Mouse (Mus musculus) B cell, adult 62 days (primary cell): ENCODE data around the gene Ggct. TPM values are rescaled to one million over a fixed set of nuclear protein-coding genes. Genes with fewer than 3 reads are reported as not detected.

Experiments
- total RNA-seq: library from RNA; stranded (reverse); gene quantifications from 4 replicates; pipeline ENCODE4 v1.2.4, GENCODE M21; 2023

Ggct gene
- total RNA-seq = 24.4 to 30.5 TPM (median 27.7 TPM) in 4 replicates

GRCm38 (mm10) chr6:54992734-54993260 lies at the start of gene Ggct:
TSS of gene Ggct (minus strand) at chr6:54992950.

GRCm38 (mm10) chr6:55037799-55038670 lies 45.3 kb upstream of the Ggct start, which contains the start of gene Gars:
TSS of gene Gars (plus strand) at chr6:55038007.

GRCm38 (mm10) chr6:54972111-54972928 lies 20.4 kb downstream of the Ggct start, which contains the start of gene Nod1:
TSS of gene Nod1 (minus strand) at chr6:54972612.

Other genes with a start within 250 kb of the Ggct start
- 41.4 to 51.4 TPM (median 47.1 TPM) in 4 replicates for gene Znrf2, start 176.0 kb downstream of the Ggct start, total RNA-seq
- gene Nod1, start 20.3 kb downstream of the Ggct start, total RNA-seq = 19.8 to 25.5 TPM (median 22.0 TPM) in 4 replicates
- gene Gars, start 45.1 kb upstream of the Ggct start, total RNA-seq = 56.4 to 63.4 TPM (median 59.9 TPM) in 4 replicates
- not detected in 4 replicates for gene Crhr2, start 140.1 kb upstream of the Ggct start, total RNA-seq
- gene Inmt, start 182.1 kb upstream of the Ggct start, total RNA-seq = not detected in 4 replicates
- not detected in 4 replicates for gene Mindy4, start 210.4 kb upstream of the Ggct start, total RNA-seq